Comparison of ENCODE assay signal across 15 mouse cellular contexts in genomic region chr6:92021061-92021460, GRCm38 (mm10). TPM values are rescaled to one million over a fixed set of nuclear protein-coding genes. Genes with fewer than 3 reads are reported as not detected.
DNase-seq lines count a peak whose midpoint lies in the region.
"Had no signal": no experiment of that assay in that cellular context is flagged by ENCODE, and none has a peak within 500 bp of the region (broad histone marks: within the 10 kb centered on the region; RNA-seq: fewer than 3 reads in every experiment).

No protein-coding gene starts in this region.

- peak; percentile 36 to 48 for DNase-seq in kidney, postnatal 4 days
- DNase-seq in kidney, postnatal 14 days, result no peak
- DNase-seq in gastrocnemius, adult 8-10 months (ENCODE audit: low spot score in 2 of 2), result peak; percentile 46
- DNase-seq in heart, adult 8-10 months (ENCODE audit: low spot score), result peak; percentile 51
- peak; percentile 47 for DNase-seq in heart, postnatal 4 days
- DNase-seq in cerebellum, postnatal 14 days, result no peak
- DNase-seq in layer of hippocampus, adult 11-12 months (ENCODE audit: low spot score), result no peak
- DNase-seq: adrenal gland, postnatal 10 days; B cell, adult 2 months; cerebellum, adult 11-12 months; forebrain, postnatal 0 days; right cerebral cortex, adult 18-20 months; spleen, adult 18-20 months; thymus, postnatal 14 days had no signal

RNA-seq across cellular contexts. Expression of gene Fgd5, which starts 42.4 kb away (rescaled TPM):
- total RNA-seq in gastrocnemius, adult 8-10 months (2022), result 1 to 10 TPM; 6.4 to 8.4 (median 7.4) TPM
- 10 to 100 TPM; 18.1 to 25.7 (median 20.8) TPM for total RNA-seq in heart, adult 8-10 months (2022)
- total RNA-seq in heart, postnatal 4 days (2021), result 10 to 100 TPM; 24.8 to 26.4 TPM
- total RNA-seq: megakaryocyte, adult 5-6 weeks had no signal

Comparison
In these comparisons a context has a peak if more than half of its experiments do, and no peak if none do; other contexts are left out.
1. DNase-seq: peak in kidney, postnatal 4 days (2 of 2), gastrocnemius, adult 8-10 months (2 of 2), heart, adult 8-10 months (single experiment) and heart, postnatal 4 days (single experiment); none in kidney, postnatal 14 days (single experiment), cerebellum, postnatal 14 days (0 of 2) and layer of hippocampus, adult 11-12 months (single experiment).